Mouse (Mus musculus): ENCODE results near the gene Ankrd11. TPM values are rescaled to one million over a fixed set of nuclear protein-coding genes. Genes with fewer than 3 reads are reported as not detected.

The Ankrd11 gene
- polyA plus RNA-seq, 1 experiment from 2014 or later, result 43.9 TPM

- Histone ChIP-seq H3K4me1 (peaks cover 60% of the 10 kb centered on the region), H3K36me3 (peaks cover 34% of the 10 kb centered on the region), H3K9me3 (replicated peaks) (no peaks in the 10 kb centered on the region), H3K4me3 (no peak overlapping the region), H3K9ac (no peak overlapping the region), H3K4me2 (0 out of 2 replicates have a peak overlapping the region, but pooled peaks have one; percentile 13), H3K27me3 (replicated peaks) (no peaks in the 10 kb centered on the region), H3K27ac (no peak overlapping the region; the same call in 1 of the 2 replicates)
- WGBS (ENCODE audit: insufficient replicate concordance), result 39% methylated on average over 11 of the region's 11 CpGs
- ATAC-seq, result peak; percentile 67; the same call in 1 of the 2 replicates
These were observed 124.3 kb downstream of the Ankrd11 start for GRCm38 (mm10) chr8:122917531-122918392.

DNA sequence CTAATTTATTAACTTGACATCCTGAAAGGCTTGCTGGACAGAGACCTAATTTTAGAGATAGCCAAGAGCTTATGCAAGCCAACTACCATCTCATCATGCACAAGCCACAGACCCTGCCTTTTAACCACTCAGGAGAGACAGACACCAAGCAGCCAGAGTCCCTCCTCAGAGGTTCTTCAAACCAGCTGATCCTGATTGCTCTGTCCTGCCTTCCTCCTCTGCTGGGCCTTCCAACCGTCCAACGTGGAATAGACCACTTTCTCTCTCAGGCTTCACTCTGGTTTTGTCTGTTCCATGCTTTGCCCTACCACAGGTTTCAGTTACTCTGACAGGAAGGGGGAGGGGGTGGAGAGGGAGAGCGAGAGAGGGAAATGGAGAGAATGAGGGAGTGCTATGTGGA is 125.3 kb downstream of the Ankrd11 start:
- Histone ChIP-seq H3K27ac (no peak overlapping the region), H3K4me2 (no peak overlapping the region), H3K36me3 (peaks cover 41% of the 10 kb centered on the region), H3K9ac (no peak overlapping the region), H3K9me3 (replicated peaks) (no peaks in the 10 kb centered on the region), H3K4me3 (no peak overlapping the region), H3K4me1 (peaks cover 52% of the 10 kb centered on the region), H3K27me3 (replicated peaks) (no peaks in the 10 kb centered on the region)
- no peak for ATAC-seq
- WGBS (ENCODE audit: insufficient replicate concordance), result 44% methylated on average over 3 of the region's 3 CpGs

DNA sequence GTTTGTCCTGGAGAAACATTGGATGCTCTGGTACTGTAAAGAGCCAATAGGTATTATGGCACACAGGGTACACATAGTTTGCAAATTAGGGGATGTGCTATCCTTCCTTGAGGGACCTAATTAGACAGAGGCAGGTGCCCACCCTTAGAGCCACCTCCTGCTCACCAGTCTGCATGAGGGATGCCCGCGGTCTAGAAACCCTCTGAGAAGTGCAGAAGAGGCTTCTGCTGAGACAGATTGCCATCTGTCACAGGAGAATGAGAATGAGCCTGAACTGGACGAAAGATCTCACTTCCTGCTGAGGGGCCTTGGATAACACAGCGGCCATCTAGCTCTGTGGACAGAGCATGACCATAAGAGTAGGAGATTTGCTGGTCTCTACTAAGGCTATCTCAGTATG is 129.2 kb downstream of the Ankrd11 start:
- ATAC-seq, result no peak
- H3K4me3 ChIP-seq, result no peak overlapping the region
- peaks cover 59% of the 10 kb centered on the region for H3K36me3 ChIP-seq
- no peaks in the 10 kb centered on the region for H3K27me3 ChIP-seq (replicated peaks)
- 73% methylated on average over 4 of the region's 4 CpGs for WGBS (ENCODE audit: insufficient replicate concordance)
- no peak overlapping the region for H3K4me2 ChIP-seq
- H3K9me3 ChIP-seq (replicated peaks), result no peaks in the 10 kb centered on the region
- no peak overlapping the region for H3K9ac ChIP-seq
- no peak overlapping the region for H3K27ac ChIP-seq
- H3K4me1 ChIP-seq, result peaks cover 13% of the 10 kb centered on the region

DNA sequence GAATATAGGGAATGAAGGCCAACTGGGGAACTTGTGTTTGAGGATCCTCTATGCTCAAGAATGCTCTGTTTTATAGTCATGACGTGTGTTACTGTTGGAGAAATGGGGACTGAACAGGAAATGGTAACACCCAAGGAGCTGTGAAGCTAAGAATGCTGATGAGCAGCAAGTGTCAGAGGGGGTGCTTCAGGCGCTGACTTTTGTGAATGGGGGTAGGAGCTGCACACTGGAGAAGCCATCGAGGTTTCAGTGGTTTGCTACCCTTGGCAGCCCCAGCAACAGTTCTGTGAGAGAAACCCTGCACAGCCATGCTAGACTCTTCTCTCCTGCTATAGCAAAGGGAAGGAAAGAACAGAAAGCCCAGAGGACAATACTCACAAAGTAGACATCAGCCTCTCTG is 129.9 kb downstream of the Ankrd11 start:
- no peak overlapping the region for H3K4me2 ChIP-seq
- H3K9me3 ChIP-seq (replicated peaks), result no peaks in the 10 kb centered on the region
- no peaks in the 10 kb centered on the region for H3K27me3 ChIP-seq (replicated peaks)
- ATAC-seq, result no peak
- H3K36me3 ChIP-seq, result peaks cover 66% of the 10 kb centered on the region
- no peak overlapping the region for H3K9ac ChIP-seq
- peaks cover 6% of the 10 kb centered on the region for H3K4me1 ChIP-seq
- H3K4me3 ChIP-seq, result no peak overlapping the region
- no peak overlapping the region for H3K27ac ChIP-seq
- WGBS (ENCODE audit: insufficient replicate concordance), result 57% methylated on average over 3 of the region's 3 CpGs

GRCm38 (mm10) chr8:122906463-122907021 is 135.5 kb downstream of the Ankrd11 start:
- Histone ChIP-seq H3K27me3 (replicated peaks) (no peaks in the 10 kb centered on the region), H3K9ac (no peak overlapping the region), H3K4me3 (no peak overlapping the region), H3K9me3 (replicated peaks) (no peaks in the 10 kb centered on the region), H3K27ac (no peak overlapping the region), H3K4me1 (peaks cover 26% of the 10 kb centered on the region), H3K4me2 (no peak overlapping the region), H3K36me3 (peaks cover 58% of the 10 kb centered on the region)
- ATAC-seq, result peak; percentile 65
- 36% methylated on average over 6 of the region's 6 CpGs for WGBS (ENCODE audit: insufficient replicate concordance)

- H3K9me3 ChIP-seq (replicated peaks), result no peaks in the 10 kb centered on the region
- H3K4me2 ChIP-seq, result no peak overlapping the region
- no peak overlapping the region for H3K4me3 ChIP-seq
- 78% methylated on average over 4 of the region's 4 CpGs for WGBS (ENCODE audit: insufficient replicate concordance)
- H3K9ac ChIP-seq, result no peak overlapping the region
- H3K27me3 ChIP-seq (replicated peaks), result no peaks in the 10 kb centered on the region
- H3K27ac ChIP-seq, result no peak overlapping the region
- H3K36me3 ChIP-seq, result peaks cover 63% of the 10 kb centered on the region
- ATAC-seq, result no peak
- peaks cover 26% of the 10 kb centered on the region for H3K4me1 ChIP-seq
These were observed 136.7 kb downstream of the Ankrd11 start for GRCm38 (mm10) chr8:122905346-122905745.

DNA sequence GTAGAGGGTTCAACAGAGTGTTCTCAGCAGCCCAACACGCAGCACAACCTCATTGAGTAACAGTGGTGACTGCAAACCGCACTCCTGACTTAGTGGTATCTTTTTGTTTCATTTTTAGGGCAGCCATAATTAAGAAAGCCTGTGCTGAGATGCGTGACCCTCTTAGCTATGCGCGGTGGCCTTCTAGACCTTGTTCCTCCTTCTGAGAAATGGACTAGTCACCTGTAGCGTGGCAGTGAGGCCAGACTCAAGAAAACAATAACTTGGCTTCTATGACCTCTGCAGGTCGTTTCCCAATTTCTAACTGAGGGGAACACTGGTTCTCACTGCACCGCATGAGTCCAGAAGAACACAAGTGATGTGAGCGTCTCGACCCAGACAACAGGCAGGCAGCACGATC is 137.6 kb downstream of the Ankrd11 start:
- WGBS (ENCODE audit: insufficient replicate concordance), result 88% methylated on average over 11 of the region's 11 CpGs
- H3K27ac ChIP-seq, result no peak overlapping the region
- peaks cover 71% of the 10 kb centered on the region for H3K36me3 ChIP-seq
- no peak overlapping the region for H3K9ac ChIP-seq
- H3K4me1 ChIP-seq, result peaks cover 26% of the 10 kb centered on the region
- no peaks in the 10 kb centered on the region for H3K27me3 ChIP-seq (replicated peaks)
- ATAC-seq, result no peak
- H3K4me2 ChIP-seq, result no peak overlapping the region
- no peaks in the 10 kb centered on the region for H3K9me3 ChIP-seq (replicated peaks)
- H3K4me3 ChIP-seq, result no peak overlapping the region

DNA sequence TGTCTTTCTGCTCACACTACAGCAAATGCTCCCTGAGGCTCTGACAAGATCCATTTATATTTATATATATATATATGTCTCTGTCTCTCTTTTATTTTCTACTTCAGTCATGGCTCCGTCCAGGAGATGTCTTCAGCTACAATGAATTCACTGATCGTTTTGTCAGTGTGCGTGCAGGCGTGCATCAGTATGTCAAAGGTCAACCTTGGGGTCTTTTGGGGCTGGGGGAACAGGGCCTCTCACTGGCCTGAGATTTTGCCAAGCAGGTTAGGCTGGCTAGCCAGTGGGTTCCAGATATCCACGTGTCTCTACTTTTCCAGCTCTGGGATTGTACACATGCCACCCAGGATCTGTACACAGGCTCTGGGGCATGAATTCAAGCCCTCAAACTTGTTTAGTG is 139.1 kb downstream of the Ankrd11 start:
- peaks cover 75% of the 10 kb centered on the region for H3K36me3 ChIP-seq
- peaks cover 30% of the 10 kb centered on the region for H3K4me1 ChIP-seq
- 85% methylated on average over 5 of the region's 5 CpGs for WGBS (ENCODE audit: insufficient replicate concordance)

GRCm38 (mm10) chr8:122902581-122902980 is 139.5 kb downstream of the Ankrd11 start:
- no peak for ATAC-seq
- Histone ChIP-seq H3K9ac (no peak overlapping the region), H3K27ac (no peak overlapping the region), H3K9me3 (replicated peaks) (no peaks in the 10 kb centered on the region), H3K27me3 (replicated peaks) (no peaks in the 10 kb centered on the region), H3K36me3 (peaks cover 75% of the 10 kb centered on the region), H3K4me1 (peaks cover 30% of the 10 kb centered on the region), H3K4me3 (no peak overlapping the region), H3K4me2 (no peak overlapping the region)
- WGBS (ENCODE audit: insufficient replicate concordance), result 82% methylated on average over 3 of the region's 3 CpGs

More for the DNA sequence above, 139.1 kb downstream of the Ankrd11 start:
- no peak overlapping the region for H3K4me3 ChIP-seq
- no peaks in the 10 kb centered on the region for H3K27me3 ChIP-seq (replicated peaks)
- no peak overlapping the region for H3K4me2 ChIP-seq
- H3K9me3 ChIP-seq (replicated peaks), result no peaks in the 10 kb centered on the region
- H3K27ac ChIP-seq, result no peak overlapping the region
- no peak for ATAC-seq
- H3K9ac ChIP-seq, result no peak overlapping the region

DNA sequence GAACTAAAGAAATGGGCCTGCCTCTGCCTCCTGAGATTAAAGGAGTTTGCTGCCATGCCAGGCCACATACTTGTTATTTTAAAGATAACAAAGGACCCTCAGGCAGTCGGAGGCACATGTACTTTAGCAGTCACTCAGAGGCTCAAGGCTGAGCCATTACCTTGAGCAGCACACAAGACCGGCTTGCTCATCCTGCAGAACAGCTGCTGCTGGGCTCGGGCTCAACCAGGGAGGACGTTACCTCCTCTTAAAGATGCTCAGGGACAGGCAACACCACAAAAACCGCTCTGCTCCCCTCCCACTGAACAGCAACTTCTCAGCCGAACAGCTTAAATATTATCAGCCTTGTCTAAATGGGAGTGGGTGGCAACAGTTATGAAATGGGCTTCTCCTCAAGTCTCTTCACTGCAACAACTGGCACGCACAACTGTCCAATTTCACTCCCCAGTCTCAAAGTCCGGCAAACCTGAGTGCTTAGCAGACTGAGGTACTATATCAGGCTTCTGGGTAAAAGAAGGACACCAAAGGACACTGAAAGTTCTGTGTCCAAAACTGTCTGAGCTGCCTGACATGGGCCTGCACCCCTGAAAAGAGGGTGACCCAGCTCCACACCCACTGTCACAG is 140.1 kb downstream of the Ankrd11 start:
- no peak for ATAC-seq
- peaks cover 75% of the 10 kb centered on the region for H3K36me3 ChIP-seq
- 85% methylated on average over 8 of the region's 8 CpGs for WGBS (ENCODE audit: insufficient replicate concordance)
- H3K4me1 ChIP-seq, result peaks cover 29% of the 10 kb centered on the region
- no peak overlapping the region for H3K27ac ChIP-seq
- H3K9ac ChIP-seq, result no peak overlapping the region
- H3K9me3 ChIP-seq (replicated peaks), result no peaks in the 10 kb centered on the region
- H3K27me3 ChIP-seq (replicated peaks), result no peaks in the 10 kb centered on the region
- H3K4me3 ChIP-seq, result no peak overlapping the region
- H3K4me2 ChIP-seq, result no peak overlapping the region

GRCm38 (mm10) chr8:122901476-122901875 is 140.6 kb downstream of the Ankrd11 start:
- Histone ChIP-seq H3K27ac (no peak overlapping the region), H3K9me3 (replicated peaks) (no peaks in the 10 kb centered on the region), H3K9ac (no peak overlapping the region), H3K36me3 (peaks cover 77% of the 10 kb centered on the region), H3K4me1 (peaks cover 24% of the 10 kb centered on the region), H3K4me3 (no peak overlapping the region), H3K27me3 (replicated peaks) (no peaks in the 10 kb centered on the region), H3K4me2 (no peak overlapping the region)
- WGBS (ENCODE audit: insufficient replicate concordance), result 88% methylated on average over 7 of the region's 7 CpGs
- no peak for ATAC-seq

GRCm38 (mm10) chr8:122899085-122899484 is 143.0 kb downstream of the Ankrd11 start:
- WGBS (ENCODE audit: insufficient replicate concordance), result 75% methylated on average over 5 of the region's 5 CpGs

More at GRCm38 (mm10) chr8:122899085-122899484, 143.0 kb downstream of the Ankrd11 start:
- Histone ChIP-seq H3K4me3 (no peak overlapping the region), H3K9me3 (replicated peaks) (no peaks in the 10 kb centered on the region), H3K4me2 (no peak overlapping the region), H3K36me3 (peaks cover 84% of the 10 kb centered on the region), H3K27me3 (replicated peaks) (no peaks in the 10 kb centered on the region), H3K27ac (no peak overlapping the region), H3K4me1 (peaks cover 12% of the 10 kb centered on the region; the same call in 1 of the 2 replicates), H3K9ac (no peak overlapping the region)
- no peak for ATAC-seq

All from liver, embryonic 12.5 days (tissue).